Mouse (Mus musculus): Measurements from ENCODE around the gene Syn3.
A peak's percentile ranks its signal among the peaks of the same experiment; 100 is the strongest.
"Not testable (repeated sequence)": the region's sequence is repeated elsewhere in the genome, so short reads cannot be mapped to it uniquely, and the experiment has no call there.

Syn3 gene

DNA sequence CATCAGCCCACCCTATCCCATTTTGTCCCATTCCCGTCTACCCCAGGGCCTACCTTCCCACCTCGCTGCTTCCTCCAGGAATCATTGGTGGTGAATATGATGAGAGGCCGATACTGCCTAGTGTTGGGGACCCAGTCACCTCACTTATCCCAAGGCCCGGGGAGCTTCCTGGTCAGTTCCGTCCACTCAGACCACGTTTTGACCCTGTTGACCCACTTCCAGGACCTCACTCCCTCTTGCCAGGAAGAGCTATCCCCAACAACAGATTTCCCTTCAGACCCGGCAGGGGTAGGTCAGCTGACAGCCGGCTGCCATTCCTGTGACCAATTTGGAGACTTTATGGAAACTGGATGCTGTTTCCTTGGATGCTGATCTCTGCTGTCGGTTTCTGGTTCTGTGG, 450.9 kb downstream of the Syn3 start:
- DNase-seq (ENCODE audit: low spot score) = no peak

DNA sequence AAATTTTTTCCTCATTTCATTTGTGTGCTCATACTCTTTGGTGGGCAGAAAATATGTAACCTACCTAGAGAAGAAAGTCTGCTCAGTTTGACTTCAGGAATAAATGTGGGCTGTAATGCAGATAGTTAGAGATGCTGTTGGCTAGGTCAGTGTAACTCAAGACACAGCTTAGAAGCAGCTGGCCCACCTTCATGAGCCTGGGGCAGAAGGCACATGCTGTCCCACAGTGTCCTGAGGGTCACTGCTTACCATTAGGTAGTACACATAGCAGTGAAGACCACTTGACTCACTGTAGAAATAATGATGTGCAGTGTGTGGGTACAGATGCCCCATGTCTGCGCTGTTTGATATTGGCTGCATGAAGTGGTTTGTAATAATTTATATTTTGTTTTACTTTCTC, 452.3 kb downstream of the Syn3 start:
- DNase-seq (ENCODE audit: low spot score) = no peak

DNA sequence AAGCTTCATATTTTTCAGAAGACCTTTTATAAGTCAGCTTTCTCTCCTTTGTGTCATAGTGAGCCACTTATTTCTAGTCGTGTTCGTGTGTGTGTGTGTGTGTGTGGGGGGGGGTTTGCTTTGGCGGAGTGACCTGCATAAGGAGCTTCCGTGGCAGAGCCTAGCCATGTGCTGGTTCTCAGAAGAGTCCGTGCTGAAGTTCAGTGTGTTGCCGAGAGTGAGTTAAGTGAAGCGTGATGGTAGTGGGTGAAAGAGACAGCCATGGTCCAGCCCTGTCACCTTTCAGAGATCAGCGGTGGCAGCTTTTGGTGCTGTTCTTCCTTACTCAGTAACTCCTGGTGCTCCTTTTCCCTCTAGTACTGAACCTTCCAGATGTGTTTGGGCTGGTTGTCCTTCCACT, 454.6 kb downstream of the Syn3 start:
- DNase-seq (ENCODE audit: low spot score) = no peak

DNA sequence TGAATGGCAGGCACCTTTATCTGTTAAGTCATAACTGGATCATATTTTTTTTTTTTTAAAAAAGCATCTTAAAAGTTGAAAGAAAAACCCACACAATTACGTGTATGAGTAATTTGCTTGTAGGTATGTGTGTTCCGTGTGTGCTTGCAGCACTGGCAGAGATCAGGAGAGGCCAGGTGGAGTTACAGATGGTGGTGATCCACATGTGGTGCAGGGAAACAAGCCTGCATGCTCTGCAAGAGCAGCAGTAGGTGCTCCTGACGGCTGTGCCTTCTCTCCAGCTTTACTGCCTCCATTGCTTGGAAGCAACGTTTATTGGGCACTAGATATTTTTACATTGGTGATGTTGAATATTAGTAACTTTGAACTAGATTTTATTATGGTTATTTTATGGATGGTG, 455.0 kb downstream of the Syn3 start:
- no peak for DNase-seq (ENCODE audit: low spot score)

DNA sequence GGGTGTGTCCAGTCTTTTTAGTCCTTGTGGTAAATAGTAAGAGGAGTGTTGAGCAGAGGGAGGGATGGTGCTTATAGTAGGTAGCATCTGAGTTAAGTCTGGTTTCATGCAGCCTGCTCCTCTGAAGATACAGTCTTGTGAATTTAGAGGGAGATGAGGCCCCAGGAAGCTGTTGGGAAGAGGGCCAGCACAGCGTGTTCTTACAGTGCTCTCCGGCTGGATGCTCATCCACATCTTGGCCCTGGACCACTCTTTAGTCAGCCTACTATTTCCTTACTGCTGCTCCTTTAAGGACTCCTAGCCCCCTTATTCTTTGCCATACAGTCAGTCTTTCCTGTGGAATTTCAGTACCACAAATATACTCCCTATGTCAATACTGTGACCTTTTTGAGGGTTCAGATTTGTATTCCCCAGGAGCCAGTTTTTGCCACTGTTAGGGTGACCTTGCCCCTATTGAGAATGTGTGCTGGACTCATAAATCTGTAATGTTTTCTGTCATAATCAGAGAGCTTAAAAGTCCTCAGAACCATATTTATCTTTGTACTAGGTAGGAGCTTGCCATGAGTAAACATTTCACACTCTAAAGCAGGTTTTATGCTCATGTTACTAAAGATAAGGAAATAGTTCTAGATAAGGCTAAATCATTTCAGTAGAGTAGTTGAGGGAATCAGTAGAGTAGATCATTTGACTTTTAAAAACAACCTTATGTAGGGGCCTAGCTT, 464.5 kb downstream of the Syn3 start:
- DNase-seq (ENCODE audit: low spot score) = no peak

DNA sequence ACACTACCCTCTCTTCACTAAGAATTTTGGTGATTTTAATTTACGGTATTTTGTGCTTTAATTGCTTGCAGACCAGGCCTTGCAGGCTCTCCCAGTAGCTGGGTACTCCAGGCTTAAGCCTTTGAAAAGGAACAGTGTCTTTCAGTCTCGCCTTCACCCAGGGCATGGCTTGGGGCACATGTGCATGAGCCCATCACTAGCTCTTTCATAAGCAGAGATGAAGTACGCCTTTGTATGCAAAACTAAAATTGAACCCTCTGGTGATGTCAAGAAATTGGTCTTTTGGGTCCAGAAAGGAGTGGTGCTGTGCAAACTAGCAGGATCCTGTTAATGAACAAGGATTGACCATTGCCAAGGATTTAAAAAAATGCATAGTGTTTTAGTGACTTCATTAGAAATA, 466.2 kb downstream of the Syn3 start:
- no peak for DNase-seq (ENCODE audit: low spot score)

DNA sequence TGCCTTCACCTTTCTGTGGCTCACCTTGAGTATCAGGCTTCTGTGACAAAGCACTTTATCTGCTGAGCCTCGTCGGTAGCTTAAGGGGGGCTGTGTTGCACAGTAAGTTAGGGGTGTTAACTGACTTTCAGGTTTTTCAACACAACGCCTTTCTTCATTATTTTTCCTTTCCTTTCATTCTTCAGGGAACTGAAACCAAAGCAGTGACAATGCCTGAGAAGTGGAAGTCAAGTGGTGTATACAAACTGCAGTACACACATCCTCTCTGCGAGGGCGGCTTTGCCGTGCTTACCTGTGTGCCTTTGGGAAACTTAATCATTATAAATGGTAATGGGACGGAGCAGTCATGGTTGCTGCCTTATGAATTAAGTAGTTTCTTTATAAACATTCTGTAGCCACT, 468.0 kb downstream of the Syn3 start:
- DNase-seq (ENCODE audit: low spot score) = no peak

DNA sequence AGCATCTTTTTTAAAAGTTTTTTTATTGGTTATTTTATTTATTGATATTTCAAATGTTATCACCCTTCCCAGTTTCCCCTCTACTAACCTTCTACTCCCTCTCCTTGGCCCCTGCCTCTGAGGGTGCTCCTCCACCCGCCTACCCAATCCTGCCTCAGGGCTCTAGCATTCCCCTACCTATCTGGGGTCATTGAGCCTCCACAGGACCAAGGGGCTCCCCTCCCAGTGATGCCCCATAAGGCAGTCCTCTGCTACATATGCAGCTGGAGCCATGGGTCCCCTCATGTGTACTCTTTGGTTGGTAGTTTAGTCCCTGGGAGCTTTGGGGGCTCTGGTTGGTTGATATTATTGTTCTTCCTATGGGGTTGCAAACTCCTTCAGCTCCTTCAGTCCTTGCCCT, 471.9 kb downstream of the Syn3 start:
- not testable (repeated sequence) for DNase-seq (ENCODE audit: low spot score)

DNA sequence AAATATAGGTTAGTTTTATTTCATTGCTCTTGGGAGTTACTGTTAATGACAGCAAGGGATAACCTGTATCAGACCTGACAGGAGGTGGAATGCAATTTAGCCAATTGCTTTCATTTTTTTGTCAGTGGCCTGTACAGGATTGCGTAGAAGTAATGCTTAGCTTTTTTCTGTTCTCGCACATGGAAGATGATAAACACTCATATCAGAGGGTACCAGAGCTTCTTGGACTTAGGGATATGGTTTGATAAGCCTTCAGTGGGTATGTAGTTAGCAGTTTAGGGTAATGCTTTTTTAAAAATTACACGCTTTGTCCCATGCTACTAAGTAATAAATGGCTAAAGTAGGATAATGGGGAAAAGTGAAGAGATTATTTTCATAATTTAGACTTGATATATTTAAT, 472.3 kb downstream of the Syn3 start:
- DNase-seq (ENCODE audit: low spot score) = no peak

DNA sequence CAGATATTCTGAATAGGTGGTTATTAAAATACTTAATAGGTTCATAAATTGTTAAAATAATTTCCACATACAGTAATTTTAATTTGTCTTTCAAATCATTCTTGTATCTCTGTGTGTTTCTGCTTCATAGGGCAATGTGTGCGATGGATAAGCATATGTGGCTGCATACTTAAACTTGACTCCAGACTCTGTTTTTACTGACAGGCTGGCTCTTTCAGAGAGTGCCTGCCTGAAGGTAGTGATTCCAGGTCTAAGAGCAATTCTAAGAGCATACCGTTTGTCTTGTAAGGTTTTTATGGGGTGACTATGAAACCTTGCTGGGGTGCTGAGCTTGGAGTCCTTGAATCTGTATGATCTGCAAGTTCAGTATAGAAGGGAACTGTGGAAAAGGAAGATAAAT, 472.8 kb downstream of the Syn3 start:
- no peak for DNase-seq (ENCODE audit: low spot score)

DNA sequence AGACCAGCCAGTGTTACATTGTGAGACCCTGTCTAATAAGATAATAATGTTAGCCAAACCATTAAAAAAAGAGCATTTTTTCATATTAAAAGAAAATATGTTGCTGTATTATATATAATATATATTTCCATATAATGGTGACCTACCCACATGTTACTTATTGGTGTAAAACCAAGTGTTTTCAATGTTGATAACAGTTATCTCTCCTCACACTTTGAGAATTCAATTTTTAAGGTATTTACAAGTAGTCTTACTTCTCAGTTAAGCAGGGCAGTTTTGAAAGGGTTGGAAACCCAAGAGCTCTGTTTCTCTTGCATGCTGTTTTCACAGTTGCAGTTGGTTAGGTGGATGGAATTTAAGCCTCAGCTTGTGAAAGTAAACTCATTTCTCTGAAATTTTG, 475.5 kb downstream of the Syn3 start:
- DNase-seq (ENCODE audit: low spot score) = no peak

DNA sequence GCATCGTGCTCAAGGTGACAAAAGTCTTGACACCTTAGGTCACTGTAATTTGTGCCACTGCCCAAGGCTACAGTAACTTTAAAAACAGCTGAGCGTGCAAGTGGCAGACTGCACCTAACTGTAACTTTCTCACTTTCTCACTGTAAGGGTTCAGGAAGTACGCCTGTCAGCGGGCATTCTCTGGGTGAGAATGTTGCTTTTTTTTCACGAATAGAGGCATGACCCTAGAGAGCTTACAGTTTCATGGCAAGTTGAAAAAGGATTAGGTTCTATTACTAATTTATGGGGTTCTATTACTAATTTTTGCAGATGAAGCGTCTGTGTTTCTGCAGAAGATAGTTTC, 476.3 kb downstream of the Syn3 start:
- no peak for DNase-seq (ENCODE audit: low spot score)

DNA sequence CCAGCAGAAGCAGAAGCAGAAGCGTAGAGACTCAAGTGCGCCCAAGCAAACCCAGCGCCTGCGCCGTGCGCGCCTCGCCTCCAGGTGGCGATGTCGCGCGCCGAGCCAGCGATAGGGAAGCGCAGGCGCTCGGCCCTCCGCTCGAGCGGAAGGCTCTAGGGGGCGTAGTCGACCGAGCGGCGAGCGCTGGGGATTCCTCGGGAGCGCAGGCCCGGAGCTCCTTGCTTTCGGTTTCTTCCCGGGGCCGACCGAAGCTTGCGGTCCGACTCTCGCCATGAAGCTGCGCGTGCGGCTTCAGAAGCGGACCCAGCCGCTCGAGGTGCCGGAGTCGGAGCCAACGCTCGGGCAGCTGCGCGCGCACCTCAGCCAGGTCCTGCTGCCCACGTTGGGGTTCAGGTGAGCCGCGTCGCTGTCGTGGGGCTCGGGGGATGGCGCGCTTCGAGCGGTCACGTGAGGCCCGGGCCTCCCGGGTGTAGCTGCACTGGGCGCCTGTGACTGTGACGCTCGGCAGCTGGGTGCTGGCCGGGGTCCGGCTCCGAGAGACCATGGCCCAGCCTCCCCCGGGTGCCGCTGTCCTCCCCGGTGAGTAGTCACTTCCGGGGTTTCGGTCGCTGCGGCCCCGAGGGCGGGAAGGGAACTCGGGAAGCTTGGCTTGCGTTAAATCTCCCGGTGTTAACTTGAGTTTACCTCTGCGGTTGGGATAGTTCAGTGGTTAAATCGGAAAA, 476.8 kb downstream of the Syn3 start, which contains the start of gene Fbxo7:
Gene Fbxo7, plus strand, starts transcription at position 224 of the 725 bp plus-strand sequence.
- DNase-seq (ENCODE audit: low spot score) = peak; percentile 57

DNA sequence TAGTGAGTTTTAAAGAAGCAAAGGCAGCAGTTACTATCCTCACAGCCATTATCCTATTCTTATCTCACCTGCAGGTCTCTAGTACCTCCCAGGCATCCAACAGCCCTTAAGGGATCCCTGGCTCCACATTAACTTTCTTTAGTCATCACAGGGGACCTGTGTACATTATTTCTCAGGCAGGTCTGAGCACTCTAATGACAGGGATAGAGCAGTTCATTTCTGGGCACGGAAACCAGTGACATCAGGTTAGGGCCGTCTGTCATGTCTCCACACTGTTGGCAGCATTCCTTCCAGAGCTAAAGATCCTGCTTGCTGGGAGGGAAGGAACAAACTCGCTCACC, 477.3 kb downstream of the Syn3 start:
- DNase-seq (ENCODE audit: low spot score) = peak; percentile 90

DNA sequence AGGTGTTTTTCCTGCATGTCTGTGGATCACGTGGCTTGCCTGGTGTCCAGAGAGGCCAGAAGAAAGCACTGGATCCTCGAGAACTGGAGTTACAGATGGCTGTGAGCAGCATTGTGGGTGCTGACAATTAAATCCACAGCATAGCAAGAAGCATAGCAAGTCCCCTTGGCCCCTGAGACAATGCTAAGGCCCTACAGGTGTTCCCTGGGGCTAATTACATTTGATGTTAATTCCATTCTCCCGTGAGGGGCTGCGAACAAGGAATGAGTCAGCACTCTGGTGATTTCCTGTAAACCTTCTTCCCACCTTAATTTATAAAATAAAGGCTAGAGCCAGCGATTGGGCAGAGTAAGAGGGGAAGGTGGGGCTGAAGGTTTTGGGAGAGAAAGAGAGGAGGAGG, 479.9 kb downstream of the Syn3 start:
- DNase-seq (ENCODE audit: low spot score) = no peak

DNA sequence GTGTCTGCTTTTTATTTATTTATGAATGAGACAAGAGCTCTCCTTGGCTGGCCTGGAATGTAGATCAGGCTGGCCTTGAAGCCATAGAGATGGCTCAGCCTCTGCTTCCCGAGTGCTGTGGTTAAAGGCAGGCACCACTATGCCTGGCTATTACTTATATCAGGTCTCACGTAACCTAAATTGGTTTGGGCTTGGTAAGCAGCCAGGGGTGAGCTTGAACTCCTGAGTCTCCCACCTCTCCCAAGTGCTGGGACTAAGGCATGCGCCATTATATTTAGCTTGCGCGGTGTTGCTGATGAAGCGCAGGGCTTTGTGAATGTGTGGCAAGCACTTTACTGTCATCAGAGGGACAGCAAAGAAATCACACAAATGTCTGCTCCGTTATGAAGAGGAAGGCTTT, 480.9 kb downstream of the Syn3 start:
- no peak for DNase-seq (ENCODE audit: low spot score)

DNA sequence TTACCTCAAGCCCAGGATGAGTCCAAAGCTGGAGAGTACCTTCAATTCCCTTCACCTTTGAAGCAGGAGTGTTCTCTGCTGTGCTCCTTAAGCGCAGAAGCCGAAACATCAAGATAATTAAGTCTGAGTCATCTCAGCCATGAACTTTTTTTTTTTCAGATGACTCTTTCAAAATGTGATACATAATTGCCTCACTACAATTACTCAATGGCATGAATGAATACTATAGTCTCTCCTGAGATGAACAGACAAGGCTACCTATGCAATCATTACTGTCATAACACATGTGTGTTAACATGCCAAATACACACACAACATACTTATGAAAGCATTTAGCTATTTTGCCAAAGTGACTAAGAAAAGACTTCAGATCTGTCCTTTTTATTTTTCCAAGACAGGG, 486.9 kb downstream of the Syn3 start, which contains the start of gene Bpifc:
Gene Bpifc, minus strand, starts transcription at position 115 of the 400 bp plus-strand sequence.
- DNase-seq (ENCODE audit: low spot score) = no peak

DNA sequence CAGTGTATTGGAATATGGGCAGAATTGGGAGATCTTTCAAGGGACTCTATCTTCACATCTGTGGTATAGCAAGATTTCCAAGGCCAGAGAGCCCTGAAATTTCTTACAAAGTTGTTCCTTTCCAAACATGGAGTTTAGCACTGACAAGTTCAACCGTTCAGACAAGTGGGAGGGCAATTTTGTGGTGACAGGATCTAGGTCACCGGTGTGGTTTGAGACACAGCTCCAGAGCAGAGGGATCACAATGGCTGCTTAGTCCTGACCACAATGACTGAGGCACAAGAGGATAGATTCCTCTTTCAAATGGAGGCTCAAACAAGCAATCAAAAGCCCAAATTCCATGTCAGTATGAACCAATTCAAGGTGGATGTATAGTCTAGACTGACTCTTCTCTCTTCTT, 487.5 kb downstream of the Syn3 start:
- DNase-seq (ENCODE audit: low spot score) = no peak

DNA sequence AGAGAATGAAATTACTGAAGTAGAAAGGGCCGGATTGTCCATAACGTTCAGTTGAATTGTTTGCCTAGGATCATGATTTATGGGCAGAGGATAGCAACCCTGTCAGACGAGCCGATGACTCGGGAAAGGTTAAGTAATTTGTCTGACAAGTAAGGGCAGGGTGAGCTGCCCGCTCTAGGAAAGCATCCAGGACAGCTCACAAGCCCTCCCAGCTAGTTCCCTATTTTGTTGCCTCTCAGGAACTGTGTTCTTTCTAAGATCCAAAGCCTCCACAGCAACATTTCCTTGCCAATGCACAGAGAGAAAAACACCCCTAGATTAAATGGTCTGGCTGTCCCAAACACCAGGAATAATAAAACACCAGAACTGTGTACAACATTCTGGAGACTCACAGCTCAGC, 488.1 kb downstream of the Syn3 start:
- DNase-seq (ENCODE audit: low spot score) = peak; percentile 16

DNA sequence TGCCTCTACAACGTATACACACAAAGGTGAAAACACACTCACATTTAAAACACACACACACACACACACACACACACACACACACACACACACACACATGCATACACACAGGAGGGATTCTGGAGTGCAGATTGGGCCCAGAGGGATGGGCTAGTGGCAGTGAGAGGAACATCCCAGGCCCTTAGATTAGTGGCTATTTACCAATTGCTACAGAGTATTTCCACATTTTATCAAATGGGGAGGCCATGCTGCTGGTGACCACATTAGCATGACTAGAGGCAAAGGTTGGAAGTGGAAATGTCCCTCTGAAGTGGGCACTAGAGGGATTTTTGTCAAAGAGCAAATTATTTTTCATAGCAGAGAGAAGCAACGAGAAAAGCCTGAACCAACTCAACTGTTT, 489.0 kb downstream of the Syn3 start:
- no peak for DNase-seq (ENCODE audit: low spot score)

DNA sequence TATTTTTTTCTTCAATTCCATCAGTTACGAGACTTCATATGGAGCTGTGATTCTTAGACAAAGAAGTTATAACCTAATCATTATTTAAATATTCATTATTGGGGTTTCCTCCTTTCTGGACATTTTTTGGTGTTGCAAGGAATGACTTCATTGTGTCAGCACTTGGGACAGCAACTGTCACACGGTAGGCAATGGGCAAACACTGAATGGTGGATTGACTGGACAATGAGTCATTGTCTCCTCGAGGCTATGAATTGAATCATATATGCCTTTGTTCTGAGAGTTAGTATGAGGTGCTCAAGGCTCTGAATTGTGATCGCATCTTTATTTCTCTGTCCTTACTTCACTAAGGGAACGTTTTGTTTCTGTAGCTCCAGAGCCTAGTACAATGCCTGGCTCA, 492.2 kb downstream of the Syn3 start:
- DNase-seq (ENCODE audit: low spot score) = no peak

Measured in adipocyte (in vitro differentiated cells).